Mouse (Mus musculus) thymus, adult 18-20 months (tissue): ENCODE data around the gene Tmcc2.

Source experiments
- DNase-seq, 2 experiments: peaks; one replicate each; pipeline ENCODE4 v3.0.0; 2022; ENCODE audit warnings: mixed read lengths in 2 of 2

The Tmcc2 gene

DNA sequence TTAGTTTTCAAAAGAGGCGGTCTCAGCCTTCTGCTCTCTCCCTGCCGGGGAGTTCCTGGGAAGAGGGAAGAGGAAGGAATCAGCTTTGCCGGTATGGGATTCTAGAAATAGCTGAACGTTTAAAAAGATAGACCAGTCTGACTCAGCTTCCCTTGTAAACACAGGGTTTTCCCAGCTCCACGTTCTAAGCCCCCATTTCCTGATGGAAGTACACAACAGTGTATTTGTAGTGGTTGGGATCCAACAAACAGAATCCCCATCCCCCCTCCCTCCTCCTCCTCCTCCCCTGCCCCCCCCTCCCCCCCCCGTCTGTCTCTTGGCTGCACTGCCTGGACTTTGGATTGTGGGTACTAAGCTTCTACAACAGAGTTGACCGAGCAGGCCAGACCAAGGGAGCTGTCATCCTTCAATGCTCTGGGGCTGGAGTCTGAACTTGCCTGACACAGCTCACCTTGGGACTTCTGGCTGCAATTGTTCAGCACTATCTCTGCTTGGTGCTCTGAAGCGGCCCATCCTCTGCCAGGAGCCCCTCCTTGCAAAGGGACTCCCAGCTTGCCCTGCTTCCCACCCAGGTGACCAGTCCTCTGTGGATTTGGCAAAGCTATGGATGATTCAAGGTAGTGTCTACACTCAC, 52.9 kb downstream of the Tmcc2 start:
- no peak for DNase-seq

- DNase-seq: no peak
Measured at GRCm38 (mm10) chr1:132336921-132337320, 54.2 kb downstream of the Tmcc2 start.

GRCm38 (mm10) chr1:132335378-132335965, 55.6 kb downstream of the Tmcc2 start:
- no peak for DNase-seq

DNA sequence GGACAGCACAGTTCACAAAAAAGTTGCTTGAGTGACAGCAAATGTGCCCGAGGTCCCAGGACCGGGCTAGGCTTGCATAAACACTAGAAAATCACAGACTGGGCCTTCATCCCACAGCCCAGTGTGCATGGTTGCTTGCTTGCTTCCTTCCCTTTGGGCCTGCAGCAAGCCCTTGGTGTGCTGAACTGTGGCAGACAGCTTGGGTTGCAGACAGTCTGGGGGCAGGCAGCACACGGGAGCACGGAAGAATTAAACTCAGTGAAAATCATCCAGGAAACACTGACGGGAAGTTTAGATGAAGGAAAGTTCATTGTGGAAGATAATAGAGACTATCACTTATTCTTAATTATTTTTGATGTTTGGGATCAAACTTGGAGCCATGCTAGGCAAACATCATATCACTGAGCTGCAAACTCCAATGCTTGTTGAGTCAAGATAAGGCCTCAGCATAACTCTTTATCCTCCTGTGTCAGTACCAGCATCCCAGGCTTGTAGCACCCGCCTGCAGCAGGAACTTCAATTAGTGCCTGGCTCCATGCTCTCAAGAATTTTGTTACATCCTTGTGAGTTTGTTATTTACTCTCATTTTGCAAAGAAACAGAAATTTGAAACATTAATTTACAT, 56.8 kb downstream of the Tmcc2 start:
- DNase-seq: no peak

DNA sequence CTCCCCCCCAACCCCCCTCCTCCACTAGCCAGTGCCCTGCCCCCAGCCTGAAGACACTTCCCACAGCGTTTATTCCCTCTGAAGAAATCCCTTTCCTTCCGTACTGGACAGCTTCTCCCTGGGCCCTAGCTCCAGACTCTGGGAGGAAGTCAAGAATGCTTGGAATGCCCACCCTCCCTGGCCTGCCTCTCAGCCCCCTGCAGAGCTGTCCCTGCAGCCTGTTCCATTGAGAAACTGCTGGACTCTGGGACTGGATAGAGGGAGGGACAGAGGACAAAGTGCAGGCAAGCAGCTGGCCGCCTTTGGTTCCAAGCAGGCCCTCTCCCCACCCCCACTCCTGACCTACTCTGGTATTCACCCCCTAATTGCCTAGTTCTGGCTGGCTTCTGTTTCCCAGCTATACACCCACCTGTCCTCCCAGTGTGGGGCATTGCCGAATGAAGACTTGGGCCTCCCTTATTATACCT, 57.4 kb downstream of the Tmcc2 start:
- DNase-seq: no peak

- DNase-seq: no peak
Measured at GRCm38 (mm10) chr1:132333201-132333600, 57.9 kb downstream of the Tmcc2 start.

DNA sequence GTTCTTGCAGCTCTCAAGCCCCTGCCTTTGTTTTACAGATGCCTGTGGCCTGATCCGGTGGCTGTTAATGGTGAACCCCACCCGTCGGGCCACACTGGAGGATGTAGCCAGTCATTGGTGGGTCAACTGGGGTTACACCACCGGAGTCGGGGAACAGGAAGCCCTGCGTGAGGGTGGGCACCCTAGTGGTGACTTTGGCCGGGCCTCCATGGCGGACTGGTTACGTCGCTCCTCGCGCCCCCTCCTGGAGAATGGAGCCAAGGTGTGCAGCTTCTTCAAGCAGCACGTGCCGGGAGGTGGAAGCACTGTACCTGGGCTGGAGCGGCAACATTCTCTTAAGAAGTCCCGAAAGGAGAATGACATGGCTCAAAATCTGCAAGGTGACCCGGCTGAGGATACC, 59.8 kb downstream of the Tmcc2 start:
- no peak for DNase-seq

DNA sequence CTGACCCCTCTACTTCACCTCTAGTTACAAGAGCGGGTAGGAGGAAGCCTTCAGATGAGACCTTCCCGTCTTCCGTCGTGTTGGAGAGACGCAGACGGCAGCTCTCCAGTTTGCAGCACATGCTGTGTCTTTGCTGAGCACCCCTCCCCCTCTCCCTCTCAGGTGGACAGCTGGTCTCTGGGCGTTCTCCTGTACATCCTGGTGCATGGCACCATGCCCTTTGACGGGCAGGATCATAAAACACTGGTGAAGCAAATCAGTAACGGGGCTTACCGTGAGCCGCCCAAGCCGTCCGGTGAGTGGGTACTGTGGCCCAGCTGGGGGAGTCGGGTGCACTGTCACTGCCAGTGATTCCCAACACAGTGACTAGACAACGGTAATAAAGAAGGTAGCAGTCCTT, 60.7 kb downstream of the Tmcc2 start:
- no peak for DNase-seq

DNA sequence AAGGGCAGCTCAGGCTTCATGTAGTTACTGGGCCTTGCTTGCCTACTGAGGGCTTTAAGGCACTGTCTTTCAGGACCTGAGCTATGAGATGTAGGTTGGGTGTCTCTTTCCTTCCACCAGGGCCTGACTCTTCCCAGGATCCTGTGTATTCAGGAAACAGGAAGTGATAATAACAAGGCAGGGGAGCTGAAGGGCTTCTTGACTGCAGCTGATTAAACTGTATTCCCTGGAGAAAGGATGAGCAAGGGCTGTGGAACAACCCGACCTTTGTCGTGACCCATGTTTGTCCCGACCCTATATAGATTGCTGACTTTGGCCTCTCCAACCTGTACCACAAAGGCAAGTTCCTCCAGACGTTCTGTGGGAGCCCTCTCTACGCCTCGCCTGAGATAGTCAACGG, 61.4 kb downstream of the Tmcc2 start:
- DNase-seq: no peak

DNA sequence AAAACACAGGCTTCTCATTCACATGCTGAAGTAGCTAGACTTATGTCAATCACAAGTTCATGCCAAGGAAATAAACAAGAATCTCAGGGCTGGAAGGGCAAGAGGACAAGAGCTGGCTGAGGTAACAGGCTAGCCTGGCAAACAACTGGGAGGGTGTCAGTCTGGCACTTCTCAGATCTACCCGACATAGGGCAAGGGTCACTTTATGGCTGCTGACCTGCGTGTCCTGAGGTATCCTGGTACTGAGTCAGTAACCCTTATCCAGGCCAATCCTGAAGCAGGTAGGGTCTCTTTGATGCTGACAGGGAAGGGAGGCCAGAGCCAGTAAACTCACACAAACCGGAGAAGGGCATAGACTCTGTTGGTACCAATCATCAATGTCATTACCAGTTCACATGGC, 62.5 kb downstream of the Tmcc2 start:
- DNase-seq: no peak

DNA sequence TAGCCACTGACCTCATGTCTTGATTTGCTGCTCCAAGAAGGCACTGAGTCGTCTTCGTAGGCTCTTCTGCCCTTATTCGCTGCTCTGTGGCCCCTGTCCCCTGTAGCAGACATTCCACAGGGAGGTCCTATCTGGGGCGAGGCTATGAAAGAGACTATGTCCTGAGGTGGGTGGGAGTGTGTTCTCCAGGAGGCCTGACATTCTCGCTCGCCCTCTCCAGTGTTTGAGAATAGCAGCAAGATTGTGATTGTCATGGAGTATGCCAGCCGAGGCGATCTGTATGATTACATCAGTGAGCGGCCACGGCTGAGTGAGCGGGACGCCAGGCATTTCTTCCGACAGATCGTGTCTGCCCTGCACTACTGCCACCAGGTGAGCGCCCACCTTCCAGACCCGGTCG, 63.6 kb downstream of the Tmcc2 start:
- no peak for DNase-seq

GRCm38 (mm10) chr1:132326777-132327176, 64.3 kb downstream of the Tmcc2 start:
- DNase-seq: no peak

GRCm38 (mm10) chr1:132322711-132323542, 68.2 kb downstream of the Tmcc2 start:
- DNase-seq: no peak

DNA sequence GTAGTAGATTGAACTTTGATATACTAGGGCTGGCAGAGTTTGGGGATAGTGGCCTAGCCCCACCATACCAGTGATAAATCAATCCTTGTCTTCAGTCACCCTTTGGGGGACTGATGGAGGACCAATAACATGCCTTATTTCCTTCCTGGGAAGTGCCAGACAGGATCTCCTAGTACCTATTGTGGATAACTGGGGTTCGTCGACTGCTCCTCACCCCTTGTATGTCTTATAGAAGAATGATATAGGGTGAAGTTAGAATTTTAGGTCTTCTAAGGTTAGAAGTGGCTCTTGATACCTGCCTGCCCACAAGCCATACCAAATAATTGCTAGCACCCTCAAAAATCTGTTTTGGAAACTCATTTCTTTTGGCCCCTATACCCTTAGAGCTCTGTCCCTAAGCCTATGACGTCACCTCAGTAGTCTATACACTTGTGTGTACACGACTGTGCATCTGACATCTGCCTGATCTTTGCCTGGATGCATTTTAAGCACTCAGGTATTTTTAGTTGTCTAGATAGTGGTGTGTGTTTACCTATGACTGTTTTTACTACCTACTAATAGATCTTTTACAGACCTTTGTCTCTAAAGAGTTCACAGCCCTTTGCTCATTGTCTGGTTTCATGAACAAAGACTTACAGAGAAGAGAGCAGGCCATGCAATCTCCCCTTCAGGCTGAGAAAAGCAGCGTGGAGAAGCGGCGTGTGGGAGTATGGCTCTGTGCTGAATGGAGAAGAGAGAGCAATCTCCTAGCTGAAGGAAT, 69.1 kb downstream of the Tmcc2 start:
- no peak for DNase-seq

- no peak for DNase-seq
Measured at GRCm38 (mm10) chr1:132319242-132319641, 71.8 kb downstream of the Tmcc2 start.

GRCm38 (mm10) chr1:132317894-132318863, 72.9 kb downstream of the Tmcc2 start:
- DNase-seq: no peak

DNA sequence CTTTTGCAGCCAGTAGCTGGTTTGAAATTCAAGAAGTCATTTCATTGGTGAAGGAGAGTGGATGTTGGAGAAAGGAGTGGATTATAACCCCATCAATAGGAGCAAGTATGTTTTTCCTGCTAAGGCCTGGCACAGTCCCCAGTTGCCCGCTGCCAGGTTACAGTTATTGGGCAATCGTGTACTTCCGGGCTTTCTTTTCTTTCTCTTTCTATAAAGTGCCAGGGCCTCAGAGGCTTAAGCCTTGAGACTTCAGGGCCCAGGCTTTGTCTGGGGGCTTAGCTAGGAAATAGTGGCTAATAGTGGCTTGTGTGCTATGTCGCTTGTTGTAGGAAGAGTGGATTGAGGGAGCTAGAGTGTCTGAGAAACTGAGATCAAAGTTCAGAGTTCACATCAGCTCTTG, 73.7 kb downstream of the Tmcc2 start:
- DNase-seq: no peak

DNA sequence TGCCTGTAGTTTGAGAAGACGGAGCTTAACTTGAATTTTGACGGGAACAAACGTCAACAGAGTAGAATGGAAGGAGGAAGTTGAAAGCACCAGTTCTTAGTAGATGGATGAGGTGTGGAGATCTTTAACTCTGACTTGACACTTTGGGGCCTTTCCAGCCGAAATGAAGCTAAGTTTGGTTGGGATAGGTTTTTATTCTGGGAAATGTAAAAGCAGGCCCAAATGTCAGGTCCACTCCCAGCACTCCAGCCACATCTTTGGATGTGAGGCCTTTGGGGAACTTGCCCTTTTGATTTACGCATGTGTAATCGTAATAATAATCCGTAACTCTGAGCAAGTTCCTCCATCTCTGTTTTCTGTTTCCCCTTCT, 74.5 kb downstream of the Tmcc2 start:
- DNase-seq: no peak

GRCm38 (mm10) chr1:132315889-132316624, 75.0 kb downstream of the Tmcc2 start, which contains the start of gene Nuak2:
Gene Nuak2, plus strand, starts transcription at chr1:132316126.
- DNase-seq: peak; percentile 81 to 85

GRCm38 (mm10) chr1:132312703-132313102, 78.4 kb downstream of the Tmcc2 start:
- DNase-seq: no peak

DNA sequence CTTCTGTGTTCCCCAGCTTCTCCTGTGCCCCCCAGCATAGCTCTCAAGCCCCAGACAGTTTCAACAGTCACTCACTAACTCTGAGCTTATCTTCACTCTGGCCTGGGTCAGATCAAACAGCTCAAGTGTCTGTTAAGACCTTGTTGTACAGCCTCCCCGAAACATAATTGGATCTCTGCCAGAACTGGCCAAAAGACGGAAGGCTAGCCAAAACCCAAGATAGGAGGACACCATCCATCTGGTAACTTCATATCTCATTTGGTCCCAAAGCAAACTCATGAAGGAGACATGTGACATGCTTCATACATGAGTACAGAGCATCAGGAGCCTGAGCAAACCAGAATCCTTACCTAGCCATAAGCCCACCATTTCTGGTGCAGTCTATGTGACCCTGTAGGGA, 79.0 kb downstream of the Tmcc2 start:
- no peak for DNase-seq
